Mouse (Mus musculus) frontal cortex, postnatal 25 days (tissue): Measurements from ENCODE around the gene Mb21d2.

Experiments used
- DNase-seq, 2 experiments: peaks; one replicate each; pipeline ENCODE4 v3.0.0; 2022; ENCODE audit warnings: low spot score in 2 of 2

Mb21d2 gene

DNA sequence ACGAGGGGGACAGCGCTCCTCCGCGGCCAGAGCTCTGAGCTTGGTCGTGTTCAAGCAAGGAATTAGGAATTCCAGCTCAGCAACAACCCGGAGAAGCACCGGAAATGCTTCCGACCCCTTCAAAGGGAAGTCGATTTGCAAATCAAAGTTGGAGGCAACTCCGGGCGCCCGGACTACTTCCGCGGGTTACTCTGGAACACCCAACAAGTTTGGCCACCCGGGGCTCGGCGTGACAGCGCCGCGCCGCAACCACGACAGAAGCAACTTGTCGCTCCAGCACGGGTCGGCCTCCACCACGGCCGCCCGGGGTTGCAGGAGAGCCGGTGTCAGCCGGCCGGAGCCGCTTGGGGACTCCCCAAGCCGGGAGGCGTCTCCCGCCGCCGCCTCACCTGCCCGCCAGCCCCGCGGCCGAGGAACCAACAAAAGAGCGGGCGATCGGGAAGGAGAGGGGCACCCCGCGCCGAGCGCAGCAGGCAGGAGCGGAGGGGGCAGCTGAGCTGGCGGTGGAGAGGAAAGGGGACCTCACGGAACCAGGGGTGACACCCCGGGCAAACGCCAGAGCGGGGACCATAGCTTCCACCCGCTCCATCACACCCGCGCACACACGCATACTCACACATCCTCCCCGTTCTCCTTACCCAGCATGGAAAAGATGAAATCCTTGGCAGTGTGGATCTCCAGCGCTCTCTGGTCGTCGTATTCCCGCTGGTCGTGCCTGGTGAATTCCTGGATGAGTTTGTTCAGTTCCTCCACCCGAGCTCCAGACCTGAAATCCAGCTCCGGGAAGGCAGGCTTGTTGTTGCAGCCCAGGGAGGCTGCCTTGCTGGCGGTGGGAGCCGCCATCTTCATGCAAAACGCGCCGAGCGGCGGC is at the start of gene Mb21d2:
TSS of gene Mb21d2 (minus strand) at position 859 of the 871 bp plus-strand sequence.
- DNase-seq = peak; percentile 44 to 50

DNA sequence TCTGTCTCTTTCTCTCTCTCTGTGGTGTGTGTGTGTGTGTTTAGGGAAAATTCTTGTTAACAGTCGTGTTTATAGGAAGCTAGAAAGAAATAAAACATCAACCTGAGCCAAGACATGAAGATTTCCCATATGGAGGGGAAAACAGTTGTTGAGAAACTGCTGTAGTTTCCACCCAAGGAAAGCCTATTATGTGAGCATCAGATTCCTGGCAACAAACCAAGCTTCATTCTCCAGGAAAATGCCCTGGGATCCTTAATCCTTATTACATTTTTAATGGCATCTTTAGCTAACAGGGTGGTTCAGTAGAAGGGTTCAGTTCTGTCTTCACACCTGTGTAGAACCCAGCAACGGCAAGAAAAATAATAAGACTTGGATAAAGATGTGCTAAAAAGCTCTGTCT is 36.8 kb upstream of the Mb21d2 start:
- DNase-seq = no peak

DNA sequence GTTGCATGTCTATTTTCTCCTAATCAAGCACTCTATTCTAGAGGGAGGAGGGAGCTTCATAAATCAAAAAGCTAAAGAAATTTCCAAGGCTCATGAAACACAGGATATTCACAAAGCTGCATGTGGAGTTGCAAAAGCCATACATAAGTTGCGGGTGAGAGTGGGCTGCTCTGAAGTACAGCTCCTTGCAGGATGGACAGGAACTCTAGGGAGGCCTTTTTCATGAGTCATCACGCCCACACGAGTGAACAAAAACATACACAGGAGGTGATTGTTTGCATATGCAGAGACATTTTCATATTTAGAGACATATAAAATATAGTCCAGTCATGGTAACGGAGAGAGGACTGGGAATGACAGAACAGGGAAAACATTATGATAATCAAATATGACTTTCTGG is 34.6 kb upstream of the Mb21d2 start:
- no peak for DNase-seq

GRCm38 (mm10) chr16:28962987-28963386 is 33.5 kb upstream of the Mb21d2 start:
- DNase-seq = no peak

GRCm38 (mm10) chr16:28949810-28950209 is 20.3 kb upstream of the Mb21d2 start:
- no peak for DNase-seq

GRCm38 (mm10) chr16:28943254-28943653 is 13.8 kb upstream of the Mb21d2 start:
- DNase-seq = no peak

DNA sequence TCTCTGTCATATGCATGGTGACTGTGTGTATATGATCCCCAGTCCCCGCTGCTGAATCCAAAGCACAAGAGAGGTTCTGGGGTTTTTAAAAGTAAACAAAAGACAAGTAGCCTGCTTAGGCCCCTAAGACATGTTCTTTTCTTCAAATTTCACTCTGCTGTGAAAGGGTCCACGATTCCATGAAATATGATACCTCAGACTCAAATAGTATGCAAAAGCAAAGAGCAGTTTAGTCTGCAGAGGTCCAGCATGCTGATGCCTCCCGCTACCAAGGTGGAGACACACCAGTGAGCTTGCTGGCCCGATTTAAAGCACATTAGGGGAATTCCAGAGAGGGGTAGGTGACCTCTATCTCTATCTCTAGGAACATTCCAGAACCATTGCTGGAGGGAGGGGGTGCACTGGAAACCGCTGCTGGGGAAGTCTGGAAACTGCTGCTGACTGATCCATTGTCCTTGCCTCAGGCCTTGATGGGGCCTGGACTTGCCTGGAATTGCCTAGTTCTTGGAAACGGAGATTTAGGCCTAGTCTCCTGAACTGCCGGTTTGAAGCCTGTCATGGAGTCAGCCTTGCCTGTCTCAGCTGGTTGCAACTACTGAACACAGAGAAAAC is 6.8 kb upstream of the Mb21d2 start:
- no peak for DNase-seq

DNA sequence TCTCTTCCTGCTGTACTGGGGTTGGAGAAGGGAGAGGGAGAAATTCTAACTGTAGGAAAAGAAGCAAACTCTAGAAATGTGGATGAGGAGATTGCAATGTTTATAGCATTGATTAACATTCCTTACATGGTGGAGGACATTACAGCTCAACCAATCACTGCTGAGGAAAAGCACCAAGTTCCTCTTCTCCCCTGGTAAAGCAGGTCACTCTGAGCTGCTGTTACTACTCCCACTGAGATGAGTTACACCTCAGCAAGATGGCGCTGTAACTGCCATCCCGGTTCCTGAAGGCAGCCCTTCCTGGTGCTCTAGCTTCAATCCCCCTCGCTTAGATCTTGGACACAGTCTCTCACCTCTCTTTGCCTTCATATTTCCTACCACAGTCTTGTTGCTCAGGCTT is 6.2 kb upstream of the Mb21d2 start:
- no peak for DNase-seq

- DNase-seq = no peak
Observed at GRCm38 (mm10) chr16:28931213-28931612, 1.7 kb upstream of the Mb21d2 start.

- DNase-seq = no peak
Observed at GRCm38 (mm10) chr16:28930426-28930825, 953 bp upstream of the Mb21d2 start.

DNA sequence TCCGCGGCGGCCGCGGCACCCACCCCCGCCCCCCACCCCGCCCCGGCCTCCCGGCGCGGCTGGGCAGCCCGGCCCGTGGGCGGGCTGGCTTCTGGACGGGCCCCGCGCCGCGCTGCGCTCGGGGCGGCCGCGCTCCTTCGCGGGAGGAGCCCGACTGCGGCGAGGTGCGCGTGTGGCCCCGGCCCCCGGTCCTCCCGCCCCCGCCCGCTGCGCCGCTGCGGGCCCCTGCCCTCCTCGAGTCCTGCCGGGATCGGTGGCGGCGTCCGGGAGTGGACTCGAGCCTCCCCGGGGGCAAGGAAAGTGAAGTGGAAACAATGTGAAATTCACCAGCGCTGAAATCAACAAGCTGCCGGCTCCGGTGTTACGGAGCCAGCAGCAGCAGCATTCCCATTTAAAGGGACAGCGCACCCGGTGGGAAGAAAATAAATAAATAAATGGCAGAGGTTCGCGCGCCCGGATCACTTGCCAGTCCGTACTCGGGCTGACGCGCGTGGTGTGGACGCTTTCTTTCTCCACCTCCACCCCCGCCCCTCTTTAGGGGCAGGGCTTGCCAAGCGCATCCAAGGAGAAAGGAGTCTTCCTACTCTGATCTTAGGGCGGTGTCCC is 316 bp upstream of the Mb21d2 start:
- DNase-seq = peak; percentile 23 to 28

- no peak for DNase-seq
Observed at GRCm38 (mm10) chr16:28928466-28928814, 1.0 kb downstream of the Mb21d2 start.

DNA sequence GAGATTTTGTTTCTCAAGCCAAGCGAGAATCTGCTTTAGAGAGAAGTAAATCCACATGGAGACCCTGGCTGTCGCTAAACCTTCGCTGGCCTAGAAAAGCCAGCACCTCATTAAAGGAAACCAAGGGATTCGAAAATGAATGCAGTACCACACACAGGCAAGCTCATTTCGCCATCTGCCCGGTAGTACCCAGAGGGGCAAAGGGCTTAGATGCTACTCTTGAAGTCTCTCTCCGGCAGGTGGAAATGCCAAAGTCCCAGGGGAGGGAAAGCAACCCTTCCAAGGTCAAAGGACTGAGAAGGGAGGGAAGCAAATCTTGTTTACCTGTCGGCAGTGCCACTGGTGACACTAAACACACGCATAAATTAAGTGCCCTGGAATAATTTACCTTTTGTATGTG is 2.1 kb downstream of the Mb21d2 start:
- no peak for DNase-seq

DNA sequence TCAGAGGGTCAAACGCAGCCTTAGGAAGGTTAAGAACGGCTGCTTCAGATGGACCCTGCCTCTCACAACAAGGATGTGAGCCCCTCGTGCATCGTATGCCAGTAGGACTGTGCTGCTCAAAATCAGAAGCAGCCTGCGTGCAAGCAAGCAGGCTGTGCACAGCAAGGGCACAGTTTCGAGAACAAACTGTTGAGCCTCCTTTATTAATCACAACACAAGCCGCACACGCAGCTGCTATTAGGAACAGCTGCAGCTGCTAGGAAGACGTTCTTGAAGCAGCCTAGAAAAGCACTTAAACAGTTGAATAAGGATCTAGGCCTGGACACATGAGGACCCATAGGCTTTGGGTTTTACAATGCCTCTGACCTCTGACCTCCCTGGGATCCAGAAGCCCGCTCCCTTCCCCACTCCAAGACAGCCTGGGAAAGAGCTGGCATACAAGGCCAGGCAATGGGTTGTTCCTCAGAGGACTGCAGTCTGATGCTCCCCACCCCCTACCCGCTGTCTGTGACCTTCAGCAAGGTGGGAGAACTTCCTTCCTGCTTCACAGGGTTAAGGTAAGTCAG is 10.1 kb downstream of the Mb21d2 start:
- no peak for DNase-seq

GRCm38 (mm10) chr16:28915362-28915761 is 14.1 kb downstream of the Mb21d2 start:
- no peak for DNase-seq

DNA sequence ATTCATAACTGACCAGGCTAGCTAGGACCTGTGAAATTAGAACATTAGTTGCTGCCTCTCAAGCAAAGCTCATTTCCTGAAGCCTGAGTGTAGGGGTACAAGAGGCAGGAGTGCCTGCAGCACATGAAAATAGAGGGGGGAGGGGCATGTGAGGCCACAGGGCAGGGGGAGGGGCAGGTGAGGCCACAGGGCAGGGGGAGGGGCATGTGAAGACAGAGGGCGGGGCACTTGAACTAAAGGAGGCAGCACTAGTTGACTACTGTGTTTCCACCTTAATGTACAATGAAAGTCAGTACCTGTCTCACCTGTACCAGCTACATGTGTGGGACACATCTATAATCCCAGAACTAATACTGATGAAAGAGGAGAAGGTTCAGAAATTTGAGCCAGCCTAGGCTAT is 14.8 kb downstream of the Mb21d2 start:
- no peak for DNase-seq

- DNase-seq = no peak
Observed at GRCm38 (mm10) chr16:28911414-28912050, 17.9 kb downstream of the Mb21d2 start.

DNA sequence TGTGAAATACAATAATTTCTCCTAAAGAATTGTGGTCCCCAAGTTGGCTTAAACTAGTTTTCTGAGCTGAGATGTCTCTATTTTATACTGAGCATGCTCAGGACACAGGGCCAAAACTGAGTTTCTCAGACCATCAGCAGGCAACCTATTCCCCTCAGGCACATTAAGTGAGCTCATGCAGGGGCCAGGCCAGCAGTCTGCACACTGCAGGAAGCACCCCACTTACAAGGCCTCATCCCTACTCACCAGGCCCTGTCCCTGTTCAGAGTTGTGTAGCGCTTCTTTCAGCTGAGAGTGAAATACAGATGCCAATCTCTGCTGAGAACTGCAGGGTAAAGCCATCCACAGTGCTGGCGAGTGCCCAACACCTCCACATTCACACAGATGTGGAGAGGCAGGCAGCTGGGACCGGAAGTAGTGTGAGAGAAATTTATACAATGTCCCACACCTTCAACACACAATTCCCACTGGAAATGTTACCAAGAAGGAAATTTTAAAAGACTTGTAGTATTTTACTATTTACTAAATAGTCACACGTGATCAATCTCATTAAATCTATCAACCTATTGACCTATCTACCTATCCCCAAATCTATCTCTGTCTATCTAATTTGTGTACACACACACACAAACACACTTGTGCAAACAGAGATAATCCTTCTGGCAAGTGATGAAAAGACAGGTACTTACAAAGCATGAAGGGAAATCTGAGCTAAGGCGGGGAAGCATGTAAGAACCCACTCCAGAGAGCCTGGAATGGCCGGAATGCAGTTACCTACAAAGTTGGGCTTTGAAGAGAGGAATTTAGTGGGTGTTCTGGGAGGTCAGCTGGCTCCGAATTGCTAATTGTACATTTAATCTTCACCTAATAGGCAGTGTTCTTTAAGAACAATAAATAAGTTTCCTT is 22.9 kb downstream of the Mb21d2 start:
- DNase-seq = no peak

DNA sequence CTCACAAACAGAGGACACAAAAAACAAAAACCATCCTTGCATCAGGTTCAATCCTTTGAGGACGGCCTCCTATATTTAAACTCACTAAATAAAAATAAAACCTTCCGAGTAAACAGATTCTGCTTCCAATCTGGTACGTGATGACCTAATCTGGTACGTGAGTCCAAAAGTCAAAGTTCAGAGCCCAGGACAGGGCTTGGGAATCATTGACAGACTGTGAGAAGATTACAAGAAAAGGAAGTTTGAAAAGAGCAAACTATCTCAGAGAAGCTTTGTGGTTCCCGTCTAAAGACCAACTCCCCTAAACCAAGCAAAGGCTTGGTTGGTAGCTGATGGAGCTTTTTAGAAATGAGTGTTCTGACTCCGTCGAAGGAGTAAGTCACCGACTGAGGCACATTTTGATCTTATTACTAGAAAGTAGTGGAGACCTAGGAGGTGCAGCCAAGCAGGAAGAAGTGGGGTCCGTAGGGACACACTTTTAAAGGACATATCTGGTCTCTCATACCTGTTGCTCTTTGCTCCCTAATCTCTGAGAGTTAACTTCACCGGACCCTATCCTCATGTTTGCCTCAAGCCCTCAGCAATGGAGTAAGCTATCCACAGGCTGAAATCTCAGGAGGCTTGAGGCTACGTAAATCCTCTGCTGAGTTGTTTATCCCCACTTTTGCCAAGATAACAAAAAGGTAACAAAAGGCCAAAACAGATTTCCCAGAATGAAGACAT is 23.7 kb downstream of the Mb21d2 start:
- no peak for DNase-seq
